Mouse (Mus musculus) megakaryocyte, embryonic 14.5 days (primary cell): ENCODE data around the gene Nid1.

Experiments
- FLI1 ChIP-seq: IDR thresholded peaks from 2 replicates; pipeline ENCODE4 v1.6.1; 2012; ENCODE audit warnings: low read length, inconsistent platforms, mixed read lengths
- GATA1 ChIP-seq: IDR thresholded peaks from 3 replicates; pipeline ENCODE4 v1.6.1; 2012; ENCODE audit warnings: mixed read lengths, low read length, inconsistent platforms, borderline replicate concordance

DNA sequence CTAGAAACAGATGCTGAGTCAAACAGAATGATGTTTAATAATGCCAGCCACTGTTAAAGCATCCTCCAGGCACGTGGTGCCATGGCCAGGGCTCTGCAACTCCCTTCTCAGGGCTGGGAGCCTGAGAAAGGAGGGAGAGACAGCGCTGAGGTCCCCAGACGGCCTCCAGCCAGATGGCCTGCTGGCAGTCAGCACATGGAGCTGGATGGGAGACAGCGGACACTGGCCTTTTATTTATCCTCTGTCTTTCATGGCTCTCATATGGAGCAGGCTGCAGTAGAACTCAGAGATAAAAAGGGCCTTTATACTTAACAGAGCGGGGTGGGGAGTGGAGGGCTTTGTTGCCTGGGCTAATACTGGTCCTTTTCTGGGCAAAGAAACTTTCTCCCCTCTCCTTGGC, 43.7 kb downstream of the Nid1 start:
- TF ChIP-seq GATA1 (no peak), FLI1 (no peak)
